Mouse (Mus musculus) lung, adult 2 months (tissue): ENCODE data around the gene Bcl9l.

Source experiments
- CTCF ChIP-seq: fragments of 200-500 bp; IDR thresholded peaks from 2 replicates; pipeline ENCODE4 v1.5.1; 2011; ENCODE audit warnings: mild to moderate bottlenecking, low read length, control low read depth; ENCODE audit not compliant: insufficient read depth
- POLR2A ChIP-seq: fragments of 200-500 bp; IDR thresholded peaks from 2 replicates; pipeline ENCODE4 v1.6.1; 2011; ENCODE audit warnings: low read depth, mild to moderate bottlenecking, control low read depth, low read length, borderline replicate concordance; ENCODE audit errors: extremely low read depth

GRCm38 (mm10) chr9:44525001-44525400 lies 42.4 kb downstream of the Bcl9l start:
- TF ChIP-seq POLR2A (no peak), CTCF (no peak)
